17 mouse cellular contexts compared by ENCODE assay signal in the genomic region with DNA sequence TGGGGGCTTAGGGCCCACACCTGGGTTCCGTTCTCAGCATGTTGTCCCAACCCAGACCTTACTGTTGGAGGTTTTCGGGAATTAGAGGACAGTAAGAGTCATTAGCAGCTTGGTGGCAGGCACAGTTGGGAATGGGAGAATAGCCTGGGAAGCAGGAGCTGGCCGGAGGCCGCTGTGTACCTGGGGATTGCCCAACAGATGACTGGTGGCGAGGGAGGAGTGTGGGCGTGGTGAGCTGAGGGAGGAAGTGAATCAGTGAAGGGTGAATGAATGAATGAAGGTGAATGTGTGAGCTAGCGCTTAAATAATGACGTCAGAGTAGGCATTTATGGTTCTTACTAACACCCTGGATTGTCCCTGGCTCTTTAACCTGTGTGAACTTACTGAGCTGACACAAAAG. TPM values are rescaled to one million over a fixed set of nuclear protein-coding genes. Genes with fewer than 3 reads are reported as not detected.
DNase-seq lines count a peak whose midpoint lies in the region; ATAC-seq and TF ChIP-seq lines count a peak whose summit lies in the region.
"Had no signal": no experiment of that assay in that cellular context is flagged by ENCODE, and none has a peak within 500 bp of the region (broad histone marks: within the 10 kb centered on the region; RNA-seq: fewer than 3 reads in every experiment).

No protein-coding gene starts in this region.

- 87% methylated on average over 8 of the region's 8 CpGs for WGBS in heart, embryonic 16.5 days
- 81% methylated on average over 8 of the region's 8 CpGs for WGBS in stomach, embryonic 16.5 days

- no peaks in the 10 kb centered on the region for H3K36me3 ChIP-seq in heart, embryonic 16.5 days (ENCODE audit: control insufficient read depth, insufficient read depth)
- no peaks in the 10 kb centered on the region for H3K36me3 ChIP-seq in stomach, embryonic 16.5 days (ENCODE audit: control insufficient read depth, insufficient read depth, low read length)
- H3K36me3 ChIP-seq: forebrain, embryonic 12.5 days; hindbrain, embryonic 13.5 days; liver, embryonic 13.5 days; midbrain, embryonic 13.5 days; neural tube, embryonic 12.5 days had no signal

- no peaks in the 10 kb centered on the region for H3K9me3 ChIP-seq in heart, embryonic 16.5 days (replicated peaks; ENCODE audit: control insufficient read depth, low read length)
- H3K9me3 ChIP-seq in stomach, embryonic 16.5 days (replicated peaks; ENCODE audit: control insufficient read depth, low read length): no peaks in the 10 kb centered on the region
- H3K9me3 ChIP-seq: forebrain, embryonic 12.5 days; hindbrain, embryonic 13.5 days; liver, embryonic 13.5 days; midbrain, embryonic 13.5 days; neural tube, embryonic 12.5 days had no signal

- peak overlapping the region; percentile 88 for H3K27ac ChIP-seq in heart, embryonic 16.5 days (ENCODE audit: low read length)
- peak overlapping the region; percentile 88; the same call in 1 of the 2 replicates for H3K27ac ChIP-seq in embryonic fibroblast, embryonic 13.5 days (ENCODE audit: insufficient read depth, low read length)
- H3K27ac ChIP-seq in stomach, embryonic 16.5 days (ENCODE audit: low read length): peak overlapping the region; percentile 89; the same call in 1 of the 2 replicates
- H3K27ac ChIP-seq: midbrain, embryonic 13.5 days; neural tube, embryonic 12.5 days had no signal

- no peak overlapping the region for H3K9ac ChIP-seq in heart, embryonic 16.5 days (ENCODE audit: low read length)
- no peak overlapping the region; the same call in 1 of the 2 replicates for H3K9ac ChIP-seq in stomach, embryonic 16.5 days (ENCODE audit: low read length)
- H3K9ac ChIP-seq: forebrain, embryonic 12.5 days; hindbrain, embryonic 13.5 days; liver, embryonic 13.5 days; midbrain, embryonic 13.5 days; neural tube, embryonic 12.5 days had no signal

- no peak for TF ChIP-seq CTCF in embryonic fibroblast, embryonic 13.5 days (IDR thresholded peaks at IDR 0.05; ENCODE audit: borderline replicate concordance, insufficient read depth, low read length)

- H3K4me1 ChIP-seq in heart, embryonic 16.5 days (ENCODE audit: control insufficient read depth, insufficient read depth, low read length): peaks cover 27% of the 10 kb centered on the region
- H3K4me1 ChIP-seq in embryonic fibroblast, embryonic 13.5 days (ENCODE audit: control insufficient read depth, insufficient read depth, low read length): peaks cover 44% of the 10 kb centered on the region
- H3K4me1 ChIP-seq in stomach, embryonic 16.5 days (ENCODE audit: control insufficient read depth, insufficient read depth, low read length): peaks cover 45% of the 10 kb centered on the region

- no peak for ATAC-seq in heart, embryonic 16.5 days (replicated peaks; ENCODE audit: extremely low read depth, insufficient read depth, low FRiP score)
- ATAC-seq in stomach, embryonic 16.5 days (ENCODE audit: insufficient read depth, low FRiP score): no peak
- ATAC-seq in megakaryocyte-erythroid progenitor cell, adult 5-6 weeks (replicated peaks; ENCODE audit: low FRiP score, low TSS enrichment, poor library complexity, severe bottlenecking): no peak
- ATAC-seq: midbrain, embryonic 13.5 days had no signal

- no peak for TF ChIP-seq POLR2A in embryonic fibroblast, embryonic 13.5 days (IDR thresholded peaks at IDR 0.05; ENCODE audit: low read depth, low read length)

- no peak overlapping the region for H3K4me3 ChIP-seq in heart, embryonic 16.5 days (ENCODE audit: low read length)
- H3K4me3 ChIP-seq in embryonic fibroblast, embryonic 13.5 days (ENCODE audit: insufficient read depth, low read length): no peak overlapping the region
- no peak overlapping the region for H3K4me3 ChIP-seq in stomach, embryonic 16.5 days (replicated peaks; ENCODE audit: low read length)
- H3K4me3 ChIP-seq: forebrain, embryonic 12.5 days; hindbrain, embryonic 13.5 days; left cerebral cortex, adult 2 months; liver, embryonic 13.5 days; midbrain, embryonic 13.5 days; neural tube, embryonic 12.5 days had no signal

- H3K27me3 ChIP-seq in heart, embryonic 16.5 days (ENCODE audit: control insufficient read depth, insufficient read depth, low read length): 0 out of 2 replicates have a peak, but pooled peaks cover 6% of the 10 kb centered on the region
- H3K27me3 ChIP-seq in stomach, embryonic 16.5 days (ENCODE audit: control insufficient read depth, insufficient read depth, low read length): no peaks in the 10 kb centered on the region
- H3K27me3 ChIP-seq: neural tube, embryonic 12.5 days had no signal

- H3K4me2 ChIP-seq in heart, embryonic 16.5 days (ENCODE audit: low read depth, low read length): no peak overlapping the region
- no peak overlapping the region for H3K4me2 ChIP-seq in stomach, embryonic 16.5 days (ENCODE audit: low read depth, low read length)
- H3K4me2 ChIP-seq: forebrain, embryonic 12.5 days; hindbrain, embryonic 13.5 days; liver, embryonic 13.5 days; midbrain, embryonic 13.5 days; neural tube, embryonic 12.5 days had no signal

- no peak for DNase-seq in heart, adult 11 months
- DNase-seq in lung, adult 18-20 months: peak; percentile 73 to 80
- DNase-seq in lung, postnatal 4 days: no peak
- DNase-seq in spleen, adult 12 weeks (ENCODE audit: low spot score): no peak
- DNase-seq: cerebellum, adult 11-12 months; liver, embryonic 13.5 days; retina, postnatal 1 day; thymus, postnatal 4 days had no signal

RNA-seq across cellular contexts. Expression of gene Epha2, which starts 23.9 kb away (rescaled TPM):
- 3.1 and 3.9 TPM in 2 replicates for polyA plus RNA-seq in heart, embryonic 16.5 days (2015; fragmentation: Nextera tagmentation; extraction: Ambion mirVana)
- 16.7 and 28.6 TPM in 2 replicates for polyA plus RNA-seq in embryonic fibroblast, embryonic 13.5 days (2011; ENCODE audit: insufficient read length, low read depth, missing spikeins)
- 9.5 and 12.1 TPM in 2 replicates for polyA plus RNA-seq in stomach, embryonic 16.5 days (2015; fragmentation: Nextera tagmentation; extraction: Ambion mirVana)
- 0.30 and 1.2 TPM in 2 replicates for total RNA-seq in megakaryocyte-erythroid progenitor cell, adult 5-6 weeks (2014; fragmentation: Nextera tagmentation)
- not detected in 2 replicates for total RNA-seq in megakaryocyte-erythroid progenitor cell, adult 5-6 weeks (2017)

RNA-seq across cellular contexts. Expression of gene Arhgef19, which starts 37.9 kb away (rescaled TPM):
- polyA plus RNA-seq in heart, embryonic 16.5 days (2015; fragmentation: Nextera tagmentation; extraction: Ambion mirVana): 2.3 and 4.0 TPM in 2 replicates
- 15.2 and 16.4 TPM in 2 replicates for polyA plus RNA-seq in embryonic fibroblast, embryonic 13.5 days (2011; ENCODE audit: insufficient read length, low read depth, missing spikeins)
- polyA plus RNA-seq in stomach, embryonic 16.5 days (2015; fragmentation: Nextera tagmentation; extraction: Ambion mirVana): 16.1 and 18.9 TPM in 2 replicates
- not detected in 2 replicates for total RNA-seq in megakaryocyte-erythroid progenitor cell, adult 5-6 weeks (2014; fragmentation: Nextera tagmentation)
- total RNA-seq in megakaryocyte-erythroid progenitor cell, adult 5-6 weeks (2017): not detected in 2 replicates

Comparison
In these comparisons a context has a peak if more than half of its experiments do, and no peak if none do; other contexts are left out.
1. DNase-seq: peak in lung, adult 18-20 months (2 of 2); none in heart, adult 11 months (single experiment), lung, postnatal 4 days (0 of 2) and spleen, adult 12 weeks (single experiment).
2. Peak in every context shown above with its lines, with median percentiles within 50 percentile points of each other: H3K27ac ChIP-seq.